Mouse (Mus musculus): ENCODE results near the gene Gm20662. TPM values are rescaled to one million over a fixed set of nuclear protein-coding genes. Genes with fewer than 3 reads are reported as not detected.

Gene Gm20662
- polyA plus RNA-seq, 1 experiment from 2014 or later, result not detected

DNA sequence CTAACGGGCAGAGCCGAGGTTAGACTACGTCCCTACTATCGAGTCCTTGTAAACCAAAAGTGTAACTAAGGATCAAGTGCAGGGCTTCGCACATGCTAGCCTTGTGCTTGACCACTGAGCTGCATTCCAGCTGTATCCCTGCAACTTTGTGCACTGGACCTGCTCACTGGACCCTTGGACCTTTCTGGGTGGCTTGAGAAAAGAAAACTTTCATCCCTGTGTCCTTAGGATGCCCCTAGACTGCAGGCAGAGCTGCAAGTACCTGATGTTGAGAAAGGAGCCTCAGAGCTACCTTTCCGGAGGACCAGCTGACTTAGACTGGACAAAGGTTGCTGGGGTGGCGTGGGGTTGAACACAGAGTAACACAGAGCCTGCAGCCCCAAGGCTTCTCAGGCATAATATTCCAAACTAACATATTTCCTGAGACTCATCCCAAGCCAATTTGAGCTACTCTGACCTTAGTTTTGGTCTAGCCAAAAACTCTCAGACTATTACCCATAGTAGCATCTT lies 94.5 kb downstream of the Gm20662 start:
- Histone ChIP-seq H3K9me3 (ENCODE audit: control insufficient read depth, low read length) (no peaks in the 10 kb centered on the region), H3K36me3 (ENCODE audit: control insufficient read depth, insufficient read depth, low read length) (peaks cover 73% of the 10 kb centered on the region), H3K4me1 (ENCODE audit: control insufficient read depth, insufficient read depth, low read length) (peaks cover 11% of the 10 kb centered on the region; the same call in 1 of the 2 replicates), H3K9ac (replicated peaks; ENCODE audit: low read length) (no peak overlapping the region), H3K27me3 (ENCODE audit: control insufficient read depth, insufficient read depth, low read length) (no peaks in the 10 kb centered on the region), H3K27ac (replicated peaks; ENCODE audit: low read depth, low read length) (no peak overlapping the region), H3K4me2 (ENCODE audit: low read length) (no peak overlapping the region), H3K4me3 (replicated peaks; ENCODE audit: low read depth, low read length) (no peak overlapping the region)
- DNase-seq, result no peak
- ATAC-seq (ENCODE audit: low FRiP score, low TSS enrichment), result no peak
- 96% methylated on average over 7 of the region's 7 CpGs for WGBS

DNA sequence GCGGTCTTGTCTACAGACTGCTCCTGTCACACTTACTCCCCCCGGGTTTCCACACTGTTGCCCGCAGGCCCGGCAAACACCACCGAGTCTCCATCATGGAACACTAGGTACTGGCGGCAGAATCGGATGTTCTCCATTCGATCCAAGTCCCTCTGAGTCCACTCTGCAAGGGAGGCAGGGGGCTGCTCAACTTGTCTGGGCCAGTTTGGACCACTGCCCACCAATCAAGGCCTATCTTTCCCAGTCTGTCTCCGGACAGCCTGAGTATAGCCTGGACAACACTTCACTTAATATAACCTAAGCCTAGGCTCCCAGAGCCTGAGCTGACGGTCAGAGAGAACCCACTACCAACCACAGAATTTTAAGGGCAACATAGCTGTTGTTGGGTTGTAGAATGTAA lies 97.4 kb downstream of the Gm20662 start:
- peak overlapping the region; percentile 90 for H3K4me2 ChIP-seq (ENCODE audit: low read length)
- peaks cover 11% of the 10 kb centered on the region; the same call in 1 of the 2 replicates for H3K4me1 ChIP-seq (ENCODE audit: control insufficient read depth, insufficient read depth, low read length)
- H3K36me3 ChIP-seq (ENCODE audit: control insufficient read depth, insufficient read depth, low read length), result peaks cover 54% of the 10 kb centered on the region
- H3K27ac ChIP-seq (replicated peaks; ENCODE audit: low read depth, low read length), result peak overlapping the region; percentile 67
- H3K9ac ChIP-seq (replicated peaks; ENCODE audit: low read length), result peak overlapping the region; percentile 70
- no peaks in the 10 kb centered on the region for H3K27me3 ChIP-seq (ENCODE audit: control insufficient read depth, insufficient read depth, low read length)
- WGBS, result 75% methylated on average over 10 of the region's 10 CpGs
- ATAC-seq (ENCODE audit: low FRiP score, low TSS enrichment) (no peak), DNase-seq (no peak)
- no peaks in the 10 kb centered on the region for H3K9me3 ChIP-seq (ENCODE audit: control insufficient read depth, low read length)
- H3K4me3 ChIP-seq (replicated peaks; ENCODE audit: low read depth, low read length), result peak overlapping the region; percentile 53

DNA sequence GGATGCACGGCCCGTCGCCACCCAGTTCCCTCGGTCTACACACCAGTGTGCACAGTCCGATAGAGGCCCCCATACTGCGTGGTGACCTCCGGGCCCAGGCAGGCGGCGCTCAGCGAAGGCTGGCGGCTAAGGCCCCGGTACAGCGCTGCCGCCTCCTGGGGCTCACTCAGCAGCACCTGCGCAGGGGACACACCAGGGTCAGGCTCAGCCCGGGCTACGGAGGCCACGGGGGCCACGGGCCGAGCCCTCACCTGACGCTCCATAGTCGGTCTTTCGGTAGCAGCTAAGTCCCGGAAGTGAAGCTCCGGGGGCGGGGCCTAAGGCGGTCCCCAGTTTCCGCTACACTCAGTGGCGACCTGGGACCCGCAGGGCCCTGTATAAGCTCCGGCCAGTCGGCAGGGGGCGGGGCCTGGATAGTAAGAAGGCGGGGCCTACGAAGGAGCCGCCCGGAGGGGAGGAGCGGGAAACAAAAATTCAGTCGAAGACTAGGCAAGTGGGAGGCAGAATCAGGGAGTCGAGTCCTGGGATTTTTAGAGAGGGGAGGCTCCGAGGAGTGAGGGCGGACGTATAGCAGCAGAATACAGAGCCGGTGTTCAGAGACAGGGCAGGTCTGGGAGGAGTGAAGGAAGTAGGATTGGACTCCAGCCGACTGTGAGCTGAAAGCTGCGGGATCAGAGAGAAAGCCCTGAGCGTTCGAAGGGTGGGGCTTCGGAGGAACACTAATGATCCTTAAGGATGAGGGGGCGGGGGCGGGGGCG lies 98.2 kb downstream of the Gm20662 start, which contains the start of gene Apeh:
TSS of gene Apeh (minus strand) at position 423 of the 758 bp plus-strand sequence.
- ATAC-seq (ENCODE audit: low FRiP score, low TSS enrichment), result peak; percentile 92
- WGBS, result under 1% methylated on average over 52 of the region's 52 CpGs
- peak; percentile 93 for DNase-seq
- H3K4me2 ChIP-seq (ENCODE audit: low read length), result peak within 1 kb of the TSS; percentile 90
- H3K27me3 ChIP-seq (ENCODE audit: control insufficient read depth, insufficient read depth, low read length), result no peaks in the 10 kb centered on the region
- H3K4me3 ChIP-seq (replicated peaks; ENCODE audit: low read depth, low read length), result peak within 1 kb of the TSS; percentile 53
- H3K4me1 ChIP-seq (ENCODE audit: control insufficient read depth, insufficient read depth, low read length), result peaks cover 11% of the 10 kb centered on the region; the same call in 1 of the 2 replicates
- H3K36me3 ChIP-seq (ENCODE audit: control insufficient read depth, insufficient read depth, low read length), result peaks cover 54% of the 10 kb centered on the region
- peak within 1 kb of the TSS; percentile 67 for H3K27ac ChIP-seq (replicated peaks; ENCODE audit: low read depth, low read length)
- peak within 1 kb of the TSS; percentile 70 for H3K9ac ChIP-seq (replicated peaks; ENCODE audit: low read length)
- no peaks in the 10 kb centered on the region for H3K9me3 ChIP-seq (ENCODE audit: control insufficient read depth, low read length)

Small RNA genes lying within 50 kb of the gene (microRNA-seq; reads per million reads assigned to microRNA genes)
- not detected for gene Mir7088

Other genes starting within 250 kb of the Gm20662 start
- 190 and 241 TPM in 2 replicates for gene Rbm5, start 225.4 kb upstream of the Gm20662 start, polyA plus RNA-seq (2014; fragmentation: Nextera tagmentation; extraction: Ambion mirVana)
- gene Rbm6, start 123.1 kb upstream of the Gm20662 start, polyA plus RNA-seq (2014; fragmentation: Nextera tagmentation; extraction: Ambion mirVana), result 72.6 and 95.5 TPM in 2 replicates
- 21.8 and 25.5 TPM in 2 replicates for gene Mon1a, start 108.2 kb upstream of the Gm20662 start, polyA plus RNA-seq (2014; fragmentation: Nextera tagmentation; extraction: Ambion mirVana)
- gene Mst1r, start 89.5 kb upstream of the Gm20662 start, polyA plus RNA-seq (2014; fragmentation: Nextera tagmentation; extraction: Ambion mirVana), result 0.58 and 0.82 TPM in 2 replicates
- gene Actl11, start 67.9 kb upstream of the Gm20662 start, polyA plus RNA-seq (2014; fragmentation: Nextera tagmentation; extraction: Ambion mirVana), result not detected in 2 replicates
- gene Camkv, start 60.7 kb upstream of the Gm20662 start, polyA plus RNA-seq (2014; fragmentation: Nextera tagmentation; extraction: Ambion mirVana), result 16.7 and 26.1 TPM in 2 replicates
- gene Traip, start 46.2 kb upstream of the Gm20662 start, polyA plus RNA-seq (2014; fragmentation: Nextera tagmentation; extraction: Ambion mirVana), result 10.3 and 10.4 TPM in 2 replicates
- gene Uba7, start 20.8 kb upstream of the Gm20662 start, polyA plus RNA-seq (2014; fragmentation: Nextera tagmentation; extraction: Ambion mirVana), result 2.6 and 5.0 TPM in 2 replicates
- 0.47 and 0.49 TPM in 2 replicates for gene Gm20661, start 13.3 kb upstream of the Gm20662 start, polyA plus RNA-seq (2014; fragmentation: Nextera tagmentation; extraction: Ambion mirVana)
- gene Inka1, start 10.5 kb upstream of the Gm20662 start, polyA plus RNA-seq (2014; fragmentation: Nextera tagmentation; extraction: Ambion mirVana), result 12.1 and 13.3 TPM in 2 replicates
- 1.1 and 1.2 TPM in 2 replicates for gene Cdhr4, start 3.9 kb upstream of the Gm20662 start, polyA plus RNA-seq (2014; fragmentation: Nextera tagmentation; extraction: Ambion mirVana)
- 61.1 and 64.4 TPM in 2 replicates for gene Ip6k1, start 6.2 kb downstream of the Gm20662 start, polyA plus RNA-seq (2014; fragmentation: Nextera tagmentation; extraction: Ambion mirVana)
- 14.0 and 16.7 TPM in 2 replicates for gene Gmppb, start 52.9 kb downstream of the Gm20662 start, polyA plus RNA-seq (2014; fragmentation: Nextera tagmentation; extraction: Ambion mirVana)
- 2.4 and 3.5 TPM in 2 replicates for gene Amigo3, start 56.8 kb downstream of the Gm20662 start, polyA plus RNA-seq (2014; fragmentation: Nextera tagmentation; extraction: Ambion mirVana)
- not detected in 2 replicates for gene Mst1, start 84.1 kb downstream of the Gm20662 start, polyA plus RNA-seq (2014; fragmentation: Nextera tagmentation; extraction: Ambion mirVana)
- gene Rnf123, start 87.0 kb downstream of the Gm20662 start, polyA plus RNA-seq (2014; fragmentation: Nextera tagmentation; extraction: Ambion mirVana), result 54.8 and 56.2 TPM in 2 replicates
- gene Apeh, start 98.3 kb downstream of the Gm20662 start, polyA plus RNA-seq (2014; fragmentation: Nextera tagmentation; extraction: Ambion mirVana), result 38.0 and 43.8 TPM in 2 replicates
- 14.2 and 14.7 TPM in 2 replicates for gene Bsn, start 194.0 kb downstream of the Gm20662 start, polyA plus RNA-seq (2014; fragmentation: Nextera tagmentation; extraction: Ambion mirVana)